Mouse (Mus musculus): ENCODE results near the gene Slc26a9. TPM values are rescaled to one million over a fixed set of nuclear protein-coding genes. Genes with fewer than 3 reads are reported as not detected.

The Slc26a9 gene
- total RNA-seq, 2 experiments from 2014 or later = 0.07 to 0.15 TPM

DNA sequence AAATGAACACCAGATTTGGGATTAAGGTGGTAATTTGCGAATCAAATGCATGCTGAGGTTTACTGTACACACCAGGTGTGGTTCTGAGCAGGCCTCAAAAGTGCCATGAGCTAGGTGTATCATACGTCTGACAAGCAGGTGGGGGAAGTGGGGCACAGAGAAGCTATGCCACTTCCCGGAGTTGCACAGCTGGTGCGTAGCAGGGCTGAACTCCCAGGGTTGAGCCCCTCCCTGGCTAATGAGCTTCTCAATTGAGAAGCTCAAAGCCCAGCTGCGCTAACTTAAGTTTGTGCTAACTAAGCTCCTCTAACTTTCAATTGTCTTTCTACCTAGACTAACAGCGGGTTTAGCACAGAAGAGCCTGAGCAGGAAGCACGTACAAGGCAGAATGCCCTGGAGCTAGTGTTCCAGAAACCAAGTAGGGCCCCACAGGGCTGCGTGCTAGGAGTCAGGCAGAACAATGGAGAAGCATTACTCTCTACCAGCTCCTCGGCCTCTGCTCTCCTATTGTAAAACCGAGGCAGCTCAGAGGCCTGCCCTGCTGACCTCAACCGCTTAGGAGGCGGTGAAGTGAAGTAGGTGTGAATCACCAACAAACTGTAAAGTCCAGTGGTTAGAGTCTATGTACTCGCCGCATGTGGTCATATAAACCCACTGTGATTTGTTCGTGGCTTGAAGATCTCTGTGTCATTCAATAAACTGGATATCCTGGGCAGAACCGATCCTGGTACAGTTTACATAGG is 24.7 kb upstream of the Slc26a9 start:
- DNase-seq (ENCODE audit: low spot score in 2 of 2) = no peak
- Histone ChIP-seq H3K4me3 (no peak overlapping the region), H3K27ac (no peak overlapping the region)
- TF ChIP-seq CTCF (conservative IDR thresholded peaks at IDR 0.05) = no peak

DNA sequence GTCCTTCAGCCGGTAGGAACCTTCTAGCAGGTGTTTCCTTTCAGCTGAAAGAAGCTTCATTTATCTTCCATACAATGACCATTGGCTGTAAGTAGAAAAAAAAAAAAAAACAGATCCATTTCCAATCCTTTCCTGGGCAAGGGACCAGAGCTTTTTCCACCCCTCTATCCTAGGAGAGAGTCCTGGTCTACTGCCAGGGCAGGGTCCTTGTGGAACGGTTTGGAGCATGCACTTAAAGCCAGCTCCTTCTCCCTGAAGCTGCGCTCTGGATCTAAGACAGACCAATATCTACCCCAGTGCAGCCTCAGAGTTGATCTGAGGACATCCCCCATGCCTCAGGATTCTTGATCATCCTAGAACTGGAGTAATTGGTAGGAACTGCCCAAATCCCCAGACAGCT is 21.8 kb upstream of the Slc26a9 start:
- no peak for DNase-seq (ENCODE audit: low spot score in 2 of 2)
- no peak overlapping the region for H3K27ac ChIP-seq
- H3K4me3 ChIP-seq = no peak overlapping the region
- no peak for TF ChIP-seq CTCF (conservative IDR thresholded peaks at IDR 0.05)

DNA sequence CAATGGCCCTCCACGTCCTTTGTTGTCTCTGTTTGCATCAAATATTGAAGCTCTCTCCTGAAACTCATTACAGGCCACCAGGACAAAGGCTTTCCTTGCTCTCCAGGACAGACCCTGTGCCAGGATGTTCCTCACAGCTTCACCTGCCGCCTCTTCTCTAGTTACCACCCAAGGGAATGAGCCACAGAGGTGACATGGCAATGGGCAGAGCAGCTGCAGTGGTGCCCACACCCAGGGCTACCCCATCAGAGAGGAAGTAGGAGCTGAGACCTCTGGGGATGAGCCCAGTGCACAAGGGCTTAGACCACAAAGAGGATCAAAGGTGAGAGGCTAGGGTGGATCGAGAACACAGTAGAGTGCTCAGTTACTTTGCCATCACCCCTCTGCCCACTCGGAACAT is 20.3 kb upstream of the Slc26a9 start:
- H3K4me3 ChIP-seq = no peak overlapping the region
- H3K27ac ChIP-seq = no peak overlapping the region
- DNase-seq (ENCODE audit: low spot score in 2 of 2) = no peak
- no peak for TF ChIP-seq CTCF (conservative IDR thresholded peaks at IDR 0.05)

- TF ChIP-seq CTCF (conservative IDR thresholded peaks at IDR 0.05) = no peak
- Histone ChIP-seq H3K27ac (no peak overlapping the region), H3K4me3 (no peak overlapping the region)
- no peak for DNase-seq (ENCODE audit: low spot score in 2 of 2)
These were observed 17.2 kb upstream of the Slc26a9 start for GRCm38 (mm10) chr1:131726586-131726985.

- TF ChIP-seq CTCF (conservative IDR thresholded peaks at IDR 0.05) = no peak
- DNase-seq (ENCODE audit: low spot score in 2 of 2) = no peak
These were observed 13.0 kb upstream of the Slc26a9 start for GRCm38 (mm10) chr1:131730639-131731437.

DNA sequence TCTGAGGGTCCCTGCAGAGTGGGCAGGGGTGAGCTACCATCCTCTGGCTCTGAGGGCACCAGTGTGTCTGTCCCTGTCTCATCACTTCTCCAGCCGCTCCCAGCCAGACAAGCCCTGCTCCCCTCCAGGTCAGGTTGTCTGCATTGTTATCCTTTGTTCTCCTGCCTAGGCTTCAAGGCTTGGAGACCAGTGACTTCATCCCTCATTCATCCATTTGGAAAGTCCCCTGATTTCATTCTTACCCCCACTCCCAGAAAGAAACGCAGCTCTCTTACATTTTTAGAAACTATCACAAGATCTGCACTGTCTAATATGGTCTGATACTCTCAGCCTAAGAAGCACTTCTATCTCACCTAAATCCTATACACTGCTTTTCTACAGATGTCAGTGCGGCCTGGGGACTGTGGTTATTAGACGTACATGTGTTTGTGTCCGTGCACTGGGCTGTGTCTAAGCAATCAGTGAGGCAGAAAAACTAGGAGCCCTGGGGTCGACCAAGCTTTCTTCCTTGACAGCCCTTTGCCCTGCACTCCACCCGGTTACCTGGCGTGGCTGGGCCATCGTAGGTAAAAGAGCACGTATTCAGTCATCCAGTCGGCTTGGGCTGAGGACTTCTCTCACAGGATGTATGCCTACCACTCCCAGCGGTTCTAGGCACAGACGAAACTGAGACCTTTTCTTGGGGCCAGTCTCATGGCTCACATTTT is 10.2 kb upstream of the Slc26a9 start:
- TF ChIP-seq CTCF (conservative IDR thresholded peaks at IDR 0.05) = no peak
- H3K4me3 ChIP-seq = no peak overlapping the region
- no peak overlapping the region for H3K27ac ChIP-seq

More at GRCm38 (mm10) chr1:131730639-131731437, 13.0 kb upstream of the Slc26a9 start:
- no peak overlapping the region for H3K27ac ChIP-seq
- H3K4me3 ChIP-seq = no peak overlapping the region

GRCm38 (mm10) chr1:131734657-131735273 is 9.1 kb upstream of the Slc26a9 start:
- no peak overlapping the region for H3K4me3 ChIP-seq
- no peak for TF ChIP-seq CTCF (conservative IDR thresholded peaks at IDR 0.05)
- no peak overlapping the region for H3K27ac ChIP-seq
- DNase-seq (ENCODE audit: low spot score in 2 of 2) = no peak

More for the DNA sequence above, 10.2 kb upstream of the Slc26a9 start:
- DNase-seq (ENCODE audit: low spot score in 2 of 2) = no peak

GRCm38 (mm10) chr1:131736494-131736893 is 7.3 kb upstream of the Slc26a9 start:
- no peak overlapping the region for H3K27ac ChIP-seq
- TF ChIP-seq CTCF (conservative IDR thresholded peaks at IDR 0.05) = no peak
- DNase-seq (ENCODE audit: low spot score in 2 of 2) = no peak
- H3K4me3 ChIP-seq = no peak overlapping the region

DNA sequence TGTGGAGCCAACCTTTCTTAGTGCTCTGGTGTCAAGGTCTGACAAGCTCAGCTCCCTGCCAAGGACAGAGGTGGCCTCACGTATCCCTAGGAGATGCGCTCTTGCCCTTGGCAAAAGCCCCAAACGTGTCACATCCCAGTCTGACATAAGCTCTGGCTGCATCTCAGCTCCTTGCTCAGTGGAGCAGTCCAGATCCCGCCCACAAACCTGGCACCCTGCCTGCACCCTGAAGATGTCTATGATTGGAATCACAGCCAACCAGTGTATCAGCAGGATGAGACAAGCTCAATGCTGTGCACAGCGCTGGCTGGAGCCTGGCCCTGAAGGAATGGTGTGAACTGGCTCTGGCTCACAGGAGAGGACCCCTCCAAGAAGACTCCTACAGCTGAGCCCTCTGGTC is 6.6 kb upstream of the Slc26a9 start:
- H3K27ac ChIP-seq = no peak overlapping the region
- no peak overlapping the region for H3K4me3 ChIP-seq
- no peak for TF ChIP-seq CTCF (conservative IDR thresholded peaks at IDR 0.05)
- DNase-seq (ENCODE audit: low spot score in 2 of 2) = peak; percentile 86 to 91

- H3K27ac ChIP-seq = no peak overlapping the region
- no peak for TF ChIP-seq CTCF (conservative IDR thresholded peaks at IDR 0.05)
- H3K4me3 ChIP-seq = no peak overlapping the region
- no peak for DNase-seq (ENCODE audit: low spot score in 2 of 2)
These were observed 5.1 kb upstream of the Slc26a9 start for GRCm38 (mm10) chr1:131738760-131739159.

DNA sequence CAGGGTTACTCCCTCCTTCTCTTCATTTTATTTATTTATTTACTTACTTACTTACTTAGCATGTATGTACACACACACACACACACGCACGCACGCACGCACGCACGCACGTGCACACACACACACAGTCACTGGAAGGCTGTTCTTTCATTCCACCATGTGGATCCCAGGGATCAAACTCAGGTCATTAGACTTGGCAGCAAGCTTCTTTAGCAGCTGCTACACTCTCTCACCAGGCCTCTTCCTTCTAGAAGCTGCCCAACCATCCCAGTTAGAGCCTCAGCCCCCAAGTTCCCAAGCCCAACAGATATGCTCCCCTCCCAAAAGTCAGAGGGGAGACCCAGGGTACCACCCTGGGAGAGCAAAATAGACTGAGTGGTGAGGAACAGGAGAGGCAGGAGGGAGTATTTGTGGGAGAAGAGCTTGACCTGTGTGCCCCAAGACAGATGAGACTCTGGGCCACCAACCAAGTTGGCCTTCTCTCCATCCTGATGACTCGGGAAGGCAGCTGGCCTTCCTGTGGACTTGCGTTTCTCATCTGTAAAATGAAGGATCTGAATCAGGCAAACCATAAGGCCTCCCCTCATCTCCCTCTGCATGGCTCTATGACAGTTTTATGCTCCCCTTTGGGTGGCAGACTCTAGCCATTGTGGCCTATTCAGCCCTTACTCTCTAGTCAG is 4.2 kb upstream of the Slc26a9 start:
- H3K4me3 ChIP-seq = no peak overlapping the region
- TF ChIP-seq CTCF (conservative IDR thresholded peaks at IDR 0.05) = no peak
- no peak overlapping the region for H3K27ac ChIP-seq
- no peak for DNase-seq (ENCODE audit: low spot score in 2 of 2)

GRCm38 (mm10) chr1:131745391-131745790 is 1.6 kb downstream of the Slc26a9 start:
- Histone ChIP-seq H3K27ac (no peak overlapping the region), H3K4me3 (no peak overlapping the region)
- no peak for DNase-seq (ENCODE audit: low spot score in 2 of 2)
- TF ChIP-seq CTCF (conservative IDR thresholded peaks at IDR 0.05) = no peak

All from layer of hippocampus, adult 2 months (tissue).